Mouse (Mus musculus) myocyte (in vitro differentiated cells): Measurements from ENCODE around the gene Ndufs8. TPM values are rescaled to one million over a fixed set of nuclear protein-coding genes. Genes with fewer than 3 reads are reported as not detected.

Source experiments
- H3K27me3 ChIP-seq: one replicate; pipeline ENCODE4 v1.6.1; 2011; ENCODE audit not compliant: control insufficient read depth, insufficient read depth, insufficient read length
- H3K36me3 ChIP-seq: one replicate; pipeline ENCODE4 v1.6.1; 2011; ENCODE audit not compliant: control insufficient read depth, insufficient read depth
- H3K4me2 ChIP-seq: one replicate; pipeline ENCODE4 v1.6.1; 2011; ENCODE audit warnings: low read depth, control low read depth
- H3K4me3 ChIP-seq: one replicate; pipeline ENCODE4 v1.5.1; 2011; ENCODE audit warnings: mild to moderate bottlenecking, control low read depth, moderate library complexity
- H3K79me2 ChIP-seq: one replicate; pipeline ENCODE4 v1.6.1; 2011; ENCODE audit not compliant: control insufficient read depth, insufficient read depth
- H3ac ChIP-seq: one replicate; pipeline ENCODE4 v1.6.1; 2011; ENCODE audit not compliant: control insufficient read depth, insufficient read length
- CEBPB ChIP-seq: IDR thresholded peaks from 2 replicates; pipeline ENCODE4 v1.6.1; 2011; ENCODE audit warnings: mild to moderate bottlenecking, moderate library complexity; ENCODE audit not compliant: poor library complexity, insufficient read depth, severe bottlenecking
- E2F4 ChIP-seq: IDR thresholded peaks from one replicate; pipeline ENCODE4 v1.6.1; 2011; ENCODE audit warnings: mild to moderate bottlenecking, control low read depth, moderate library complexity; ENCODE audit not compliant: insufficient read depth
- MAX ChIP-seq: IDR thresholded peaks from one replicate; pipeline ENCODE4 v1.6.1; 2011; ENCODE audit warnings: low read depth, mild to moderate bottlenecking, control low read depth
- MYOD1 ChIP-seq, 3 experiments: IDR thresholded peaks; one replicate each; pipeline ENCODE4 v1.6.1; 2011; ENCODE audit warnings: control low read depth in 2 of 3, low read depth in 2 of 3, mild to moderate bottlenecking in 2 of 3, moderate library complexity in 1 of 3; ENCODE audit not compliant: insufficient read length in 2 of 3, control insufficient read depth in 1 of 3
- MYOG ChIP-seq, 3 experiments: IDR thresholded peaks; one replicate each; pipeline ENCODE4 v1.6.1; 2011; ENCODE audit warnings: control low read depth in 2 of 3, low read depth in 2 of 3, mild to moderate bottlenecking in 2 of 3; ENCODE audit not compliant: insufficient read length in 2 of 3, control insufficient read depth in 1 of 3, insufficient read depth in 1 of 3
- POLR2A ChIP-seq: IDR thresholded peaks from one replicate; pipeline ENCODE4 v1.6.1; 2011; ENCODE audit warnings: low read depth, mild to moderate bottlenecking, control low read depth, moderate library complexity; ENCODE audit not compliant: insufficient read length
- POLR2AphosphoS2 ChIP-seq: IDR thresholded peaks from one replicate; pipeline ENCODE4 v1.6.1; 2011; ENCODE audit warnings: low read depth, control low read depth; ENCODE audit not compliant: insufficient read length
- REST ChIP-seq: IDR thresholded peaks from one replicate; pipeline ENCODE4 v1.6.1; 2011; ENCODE audit warnings: mild to moderate bottlenecking, control low read depth, moderate library complexity; ENCODE audit not compliant: insufficient read depth, insufficient read length
- SRF ChIP-seq: IDR thresholded peaks from one replicate; pipeline ENCODE4 v1.6.1; 2011; ENCODE audit warnings: low read depth; ENCODE audit not compliant: control insufficient read depth, insufficient read length
- TCF12 ChIP-seq: IDR thresholded peaks from one replicate; pipeline ENCODE4 v1.6.1; 2011; ENCODE audit warnings: mild to moderate bottlenecking, control low read depth; ENCODE audit not compliant: poor library complexity, insufficient read depth, severe bottlenecking
- TCF3 ChIP-seq: IDR thresholded peaks from one replicate; pipeline ENCODE4 v1.6.1; 2011; ENCODE audit warnings: low read depth, control low read depth; ENCODE audit not compliant: insufficient read length
- USF1 ChIP-seq: IDR thresholded peaks from one replicate; pipeline ENCODE4 v1.6.1; 2011; ENCODE audit warnings: low read depth, mild to moderate bottlenecking, control low read depth, moderate library complexity
- polyA plus RNA-seq: library from polyadenylated mRNA; unstranded; fragments of >200 nt; fragmentation: generic; extraction: Trizol; gene quantifications from one replicate; pipeline ENCODE4 v1.2.1, GENCODE M21; 2012; ENCODE audit warnings: missing spikeins

The Ndufs8 gene
- polyA plus RNA-seq, 1 experiment: 482 TPM

DNA sequence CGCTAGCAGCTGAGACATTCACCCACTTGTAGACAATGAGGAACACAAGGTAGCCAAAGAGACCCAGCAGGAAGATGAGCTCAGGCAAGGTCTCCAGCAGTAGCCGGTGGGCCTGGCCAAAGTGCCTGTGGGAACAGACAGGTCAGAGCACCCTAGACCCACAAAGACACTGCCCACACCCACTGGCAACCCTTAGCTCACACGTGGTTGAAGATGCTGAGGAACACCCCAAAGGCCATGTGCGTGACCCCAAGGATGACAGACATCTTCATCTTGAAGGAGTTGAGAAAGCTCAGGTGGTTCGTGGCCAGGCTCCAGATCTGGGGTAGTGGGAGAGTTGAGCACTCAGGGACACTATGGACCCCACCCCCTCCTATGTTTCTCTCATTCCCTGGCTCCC is 15.0 kb downstream of the Ndufs8 start:
- H3K4me3 ChIP-seq: no peak overlapping the region
- H3ac ChIP-seq: no peak overlapping the region
- no peaks in the 10 kb centered on the region for H3K27me3 ChIP-seq
- no peak overlapping the region for H3K4me2 ChIP-seq
- peaks cover 74% of the 10 kb centered on the region for H3K36me3 ChIP-seq
- TF ChIP-seq USF1 (no peak), CEBPB (no peak), E2F4 (no peak), SRF (no peak), MYOD1 (IDR thresholded peaks at IDR 0.05; ENCODE audit: control insufficient read depth in 1 of 3, insufficient read length in 2 of 3, low read depth in 2 of 3) (no peak), POLR2A (peak; percentile 1), TCF12 (no peak), POLR2AphosphoS2 (peak; percentile 75)
- H3K79me2 ChIP-seq: peaks cover under 1% of the 10 kb centered on the region

- peaks cover 77% of the 10 kb centered on the region for H3K36me3 ChIP-seq
- H3K27me3 ChIP-seq: no peaks in the 10 kb centered on the region
- TF ChIP-seq CEBPB: no peak
- TF ChIP-seq TCF12: no peak
- no peak for TF ChIP-seq MAX
- TF ChIP-seq USF1: no peak
- TF ChIP-seq E2F4: no peak
- peak; percentile 44 for TF ChIP-seq POLR2A
- peak; percentile 93 for TF ChIP-seq POLR2AphosphoS2
- no peak for TF ChIP-seq TCF3
- no peak overlapping the region for H3K4me3 ChIP-seq
- no peak overlapping the region for H3ac ChIP-seq
- H3K4me2 ChIP-seq: no peak overlapping the region
- H3K79me2 ChIP-seq: no peaks in the 10 kb centered on the region
These were observed 16.4 kb downstream of the Ndufs8 start for GRCm38 (mm10) chr19:3896208-3896607.

- Histone ChIP-seq H3K36me3 (peaks cover 84% of the 10 kb centered on the region), H3K79me2 (no peaks in the 10 kb centered on the region)
- TF ChIP-seq REST (no peak), POLR2AphosphoS2 (peak; percentile 71)
These were observed 17.4 kb downstream of the Ndufs8 start for GRCm38 (mm10) chr19:3895171-3895631.

DNA sequence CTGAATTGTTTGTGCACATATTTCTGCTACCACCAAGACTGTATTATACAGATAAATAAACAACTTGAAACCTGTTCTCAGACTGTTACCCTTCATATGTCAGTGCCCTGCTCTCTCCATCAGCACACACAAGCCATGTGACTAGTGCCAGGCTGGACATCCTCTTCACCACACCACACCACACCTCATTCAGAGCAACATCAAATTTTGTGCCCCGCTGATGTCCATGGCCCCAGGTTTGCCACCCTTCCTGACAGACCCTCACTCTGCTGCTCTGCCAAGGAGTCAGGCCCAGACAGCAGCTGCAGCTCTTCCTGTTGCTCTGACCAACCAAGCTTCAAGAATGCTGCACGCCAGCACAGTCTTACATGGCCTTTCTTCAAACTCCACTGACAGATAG is 18.3 kb downstream of the Ndufs8 start:
- Histone ChIP-seq H3K4me2 (no peak overlapping the region), H3K79me2 (no peaks in the 10 kb centered on the region), H3K36me3 (peaks cover 84% of the 10 kb centered on the region), H3ac (no peak overlapping the region), H3K27me3 (no peaks in the 10 kb centered on the region), H3K4me3 (no peak overlapping the region)
- no peak for TF ChIP-seq REST
- TF ChIP-seq POLR2A: peak; percentile 32
- peak; percentile 75 for TF ChIP-seq POLR2AphosphoS2
- no peak for TF ChIP-seq TCF3
- no peak for TF ChIP-seq E2F4
- no peak for TF ChIP-seq CEBPB
- TF ChIP-seq USF1: no peak
- TF ChIP-seq MYOG (IDR thresholded peaks at IDR 0.05; ENCODE audit: control insufficient read depth in 1 of 3, insufficient read depth in 1 of 3, insufficient read length in 2 of 3, low read depth in 2 of 3): no peak
- no peak for TF ChIP-seq TCF12

More at GRCm38 (mm10) chr19:3895171-3895631, 17.4 kb downstream of the Ndufs8 start:
- H3K27me3 ChIP-seq: no peaks in the 10 kb centered on the region
- no peak overlapping the region for H3K4me2 ChIP-seq
- H3K4me3 ChIP-seq: no peak overlapping the region
- H3ac ChIP-seq: no peak overlapping the region

DNA sequence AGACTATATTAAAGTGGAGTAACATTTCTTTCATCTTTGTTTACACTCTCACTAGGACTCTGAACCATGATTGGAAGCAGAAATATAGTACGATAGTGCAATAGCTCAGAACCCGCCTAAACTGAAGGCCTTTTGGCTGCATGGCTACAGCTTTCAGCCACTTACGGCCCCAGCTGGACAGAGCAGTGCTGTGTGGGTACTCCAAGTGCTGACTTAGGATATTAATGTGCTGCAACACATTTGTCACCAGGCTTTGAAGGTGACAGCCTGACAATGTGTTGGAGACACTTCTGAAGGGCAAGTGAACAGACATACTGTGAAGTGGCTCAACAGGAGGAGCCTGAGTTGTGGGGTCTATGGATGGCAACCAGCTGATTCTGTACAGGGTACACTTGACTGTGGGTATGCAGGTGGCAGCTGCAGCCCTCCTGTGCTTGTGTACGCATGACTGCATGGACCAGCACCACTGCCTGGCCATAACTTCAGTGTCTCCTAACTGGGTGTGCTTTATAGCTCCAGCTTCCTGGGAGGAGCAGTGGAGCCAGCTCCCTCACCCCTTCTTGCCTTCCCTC is 18.9 kb downstream of the Ndufs8 start:
- TF ChIP-seq POLR2AphosphoS2 (peak; percentile 95), E2F4 (no peak)
- Histone ChIP-seq H3ac (no peak overlapping the region), H3K27me3 (no peaks in the 10 kb centered on the region)

GRCm38 (mm10) chr19:3890181-3890580 is 22.4 kb downstream of the Ndufs8 start:
- Histone ChIP-seq H3K79me2 (no peaks in the 10 kb centered on the region), H3ac (no peak overlapping the region), H3K4me2 (no peak overlapping the region), H3K36me3 (peaks cover 98% of the 10 kb centered on the region), H3K27me3 (no peaks in the 10 kb centered on the region), H3K4me3 (no peak overlapping the region)
- TF ChIP-seq REST (no peak), SRF (peak; percentile 77)

More for the DNA sequence above, 18.9 kb downstream of the Ndufs8 start:
- Histone ChIP-seq H3K4me3 (no peak overlapping the region), H3K36me3 (peaks cover 84% of the 10 kb centered on the region), H3K4me2 (no peak overlapping the region), H3K79me2 (no peaks in the 10 kb centered on the region)
